Mouse (Mus musculus) kidney, postnatal 14 days (tissue): ENCODE measurements around the gene Gm10668.
"Not testable (repeated sequence)": the region's sequence is repeated elsewhere in the genome, so short reads cannot be mapped to it uniquely, and the experiment has no call there.

Source experiments
- DNase-seq: peaks from one replicate; pipeline ENCODE4 v3.0.0; 2022; ENCODE audit warnings: mixed read lengths

Gene Gm10668

DNA sequence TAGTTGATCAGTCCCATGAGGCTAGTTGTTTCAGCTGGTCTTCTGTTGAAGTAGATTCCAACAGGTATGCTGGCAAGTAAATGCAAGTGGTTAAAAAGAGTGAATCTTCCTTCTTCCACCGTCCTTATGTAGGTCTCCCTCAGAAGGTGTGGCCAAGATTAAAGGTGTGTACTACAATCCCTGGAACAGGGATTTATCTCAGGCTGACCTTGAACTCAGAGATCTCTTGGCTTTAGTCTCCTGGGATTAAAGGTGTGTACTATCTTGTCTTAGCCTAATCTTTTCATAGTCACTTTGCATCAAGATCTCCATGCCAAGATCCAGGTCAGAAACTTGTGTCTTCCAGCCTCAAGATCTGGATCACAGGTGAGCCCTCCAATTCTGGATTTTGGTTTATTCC lies at the start of gene Gm10668:
TSS of gene Gm10668 (minus strand) at position 101 of the 400 bp plus-strand sequence.
- DNase-seq = not testable (repeated sequence)

DNA sequence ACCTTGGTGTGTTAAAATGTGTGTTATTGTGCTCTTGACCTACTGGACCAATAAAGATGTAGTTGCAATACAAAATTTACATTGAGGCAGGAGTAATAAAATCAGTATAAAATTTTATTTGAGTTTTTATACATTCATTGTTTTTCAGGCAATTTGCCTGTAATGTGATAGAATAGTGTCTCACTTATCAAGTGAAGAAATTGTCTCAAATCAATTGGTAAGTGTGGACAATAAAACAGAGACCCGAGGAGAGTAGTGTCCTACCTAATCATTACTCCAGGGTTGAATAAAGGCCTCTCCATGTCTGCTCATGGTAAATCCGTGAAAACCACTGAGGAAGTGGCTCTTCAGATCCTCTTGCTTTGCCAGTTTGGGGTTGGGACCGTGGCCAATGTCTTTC lies 40.5 kb upstream of the Gm10668 start, which contains the start of gene Vmn1r112:
TSS of gene Vmn1r112 (plus strand) at position 301 of the 400 bp plus-strand sequence.
- DNase-seq = not testable (repeated sequence)

DNA sequence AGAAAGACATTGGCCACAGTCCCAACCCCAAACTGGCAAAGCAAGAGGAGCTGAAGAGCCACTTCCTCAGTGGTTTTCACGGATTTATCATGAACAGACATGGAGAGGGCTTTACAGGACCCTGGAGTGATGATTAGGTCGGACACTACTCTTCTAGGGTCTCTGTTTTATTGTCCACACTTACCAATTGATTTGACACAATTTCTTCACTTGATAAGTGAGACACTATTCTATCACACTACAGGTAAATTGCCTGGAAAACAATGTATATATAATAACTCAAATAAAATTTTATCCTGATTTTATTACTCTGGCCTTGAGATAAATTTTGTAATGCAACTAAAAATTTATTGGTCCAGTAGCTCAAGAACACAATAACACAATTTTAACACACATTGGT lies 27.3 kb downstream of the Gm10668 start, which contains the start of gene Vmn1r111:
TSS of gene Vmn1r111 (minus strand) at position 101 of the 400 bp plus-strand sequence.
- DNase-seq = not testable (repeated sequence)
